Comparison of ENCODE assay signal across 11 mouse cellular contexts in the genomic region with DNA sequence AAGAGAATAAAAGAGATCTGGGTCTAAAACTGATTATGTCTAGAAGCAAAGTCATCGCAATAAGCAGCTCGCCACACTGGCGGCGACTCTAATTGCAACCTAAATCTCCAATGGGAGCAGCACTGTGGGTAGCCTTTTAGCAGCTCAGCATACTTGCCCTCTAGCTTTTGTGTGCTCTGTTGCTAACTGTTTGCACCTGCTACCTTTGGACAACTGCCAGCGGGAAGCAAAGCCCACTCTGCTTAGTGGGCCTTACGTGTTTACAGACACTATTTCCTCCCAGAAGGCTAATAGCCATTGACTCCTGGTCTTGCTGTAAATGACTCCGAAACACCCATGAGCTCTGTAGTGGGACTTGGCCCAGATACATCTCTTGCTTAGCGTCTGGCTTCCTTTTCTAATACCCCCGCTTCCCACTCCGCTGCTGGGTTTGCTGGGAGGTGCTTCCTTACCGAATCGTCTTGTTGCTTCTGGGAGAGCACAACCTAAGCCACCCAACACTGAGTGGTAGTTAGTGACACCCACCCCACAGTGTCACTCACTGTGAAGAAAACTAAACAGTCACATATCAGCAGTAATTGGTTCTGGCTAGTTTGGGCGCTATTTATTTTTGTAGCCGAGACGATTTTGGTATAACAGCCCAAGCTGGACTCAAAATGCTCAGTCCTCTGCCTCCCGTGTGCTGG. TPM values are rescaled to one million over a fixed set of nuclear protein-coding genes. Genes with fewer than 3 reads are reported as not detected.
DNase-seq lines count a peak whose midpoint lies in the region; ATAC-seq and TF ChIP-seq lines count a peak whose summit lies in the region.
"Had no signal": no experiment of that assay in that cellular context is flagged by ENCODE, and none has a peak within 500 bp of the region (broad histone marks: within the 10 kb centered on the region; RNA-seq: fewer than 3 reads in every experiment).

No protein-coding gene starts in this region.

- peak; percentile 82 to 84 for DNase-seq in cerebellum, postnatal 10 days
- no peak for DNase-seq in cerebellum, adult 9-10 months
- peak; percentile 10 for DNase-seq in lung, adult 2 months
- no peak for DNase-seq in lung, postnatal 14 days
- no peak for DNase-seq in kidney, adult 18-20 months
- DNase-seq: cerebellum, adult 11 months; kidney, postnatal 4 days had no signal

- H3K9me3 ChIP-seq in intestine, embryonic 16.5 days (ENCODE audit: control insufficient read depth, low read length), result no peaks in the 10 kb centered on the region
- no peaks in the 10 kb centered on the region for H3K9me3 ChIP-seq in neural tube, embryonic 14.5 days (ENCODE audit: control insufficient read depth, low read length)
- H3K9me3 ChIP-seq: lung, embryonic 15.5 days had no signal

- H3K4me3 ChIP-seq in lung, adult 2 months (replicated peaks; ENCODE audit: extremely low read depth, low read depth, low read length), result no peak overlapping the region
- no peak overlapping the region for H3K4me3 ChIP-seq in intestine, embryonic 16.5 days (ENCODE audit: low read length)
- no peak overlapping the region for H3K4me3 ChIP-seq in neural tube, embryonic 14.5 days (ENCODE audit: low read depth, low read length)
- H3K4me3 ChIP-seq: lung, embryonic 15.5 days had no signal

- ATAC-seq in intestine, embryonic 16.5 days, result peak; percentile 36; the same call in 1 of the 2 replicates
- peak; percentile 94 for ATAC-seq in neural tube, embryonic 14.5 days (ENCODE audit: low read depth)
- ATAC-seq in inflammation-experienced regulatory T-cells, adult 6 months, result no peak

- H3K36me3 ChIP-seq in intestine, embryonic 16.5 days (ENCODE audit: control insufficient read depth, insufficient read depth, low read length), result no peaks in the 10 kb centered on the region
- H3K36me3 ChIP-seq in neural tube, embryonic 14.5 days (ENCODE audit: control insufficient read depth, insufficient read depth, low read length), result no peaks in the 10 kb centered on the region

- H3K27ac ChIP-seq in intestine, embryonic 16.5 days (ENCODE audit: low read length), result no peak overlapping the region
- H3K27ac ChIP-seq in neural tube, embryonic 14.5 days (ENCODE audit: low read depth, low read length), result peak overlapping the region; percentile 36; the same call in 1 of the 2 replicates
- H3K27ac ChIP-seq: lung, embryonic 15.5 days had no signal

- H3K27me3 ChIP-seq in intestine, embryonic 16.5 days (replicated peaks; ENCODE audit: control insufficient read depth, insufficient read depth, low read length), result no peaks in the 10 kb centered on the region
- no peaks in the 10 kb centered on the region for H3K27me3 ChIP-seq in neural tube, embryonic 14.5 days (ENCODE audit: control insufficient read depth, insufficient read depth, low read length)
- H3K27me3 ChIP-seq: lung, embryonic 15.5 days had no signal

- WGBS in lung, adult 2 months, result 51% methylated on average over 16 of the region's 16 CpGs
- WGBS in intestine, embryonic 16.5 days, result 72% methylated on average over 16 of the region's 16 CpGs
- 29% methylated on average over 16 of the region's 16 CpGs for WGBS in neural tube, embryonic 14.5 days

- H3K9ac ChIP-seq in intestine, embryonic 16.5 days (ENCODE audit: low read depth, low read length), result no peak overlapping the region
- no peak overlapping the region for H3K9ac ChIP-seq in neural tube, embryonic 14.5 days (replicated peaks; ENCODE audit: low read depth, low read length)
- H3K9ac ChIP-seq: lung, embryonic 15.5 days had no signal

- H3K4me1 ChIP-seq in lung, adult 2 months (ENCODE audit: control insufficient read depth, insufficient read depth, low read length), result no peaks in the 10 kb centered on the region
- H3K4me1 ChIP-seq in intestine, embryonic 16.5 days (ENCODE audit: control insufficient read depth, insufficient read depth, low read length), result no peaks in the 10 kb centered on the region
- H3K4me1 ChIP-seq in neural tube, embryonic 14.5 days (ENCODE audit: control insufficient read depth, insufficient read depth, low read length), result no peaks in the 10 kb centered on the region

- no peak overlapping the region for H3K4me2 ChIP-seq in intestine, embryonic 16.5 days (ENCODE audit: low read depth, low read length)
- no peak overlapping the region for H3K4me2 ChIP-seq in neural tube, embryonic 14.5 days (ENCODE audit: low read depth, low read length)
- H3K4me2 ChIP-seq: lung, embryonic 15.5 days had no signal

- no peak for TF ChIP-seq POLR2A in lung, adult 2 months (IDR thresholded peaks at IDR 0.05; ENCODE audit: borderline replicate concordance, extremely low read depth, low read depth, low read length)

- TF ChIP-seq CTCF in lung, adult 2 months (IDR thresholded peaks at IDR 0.05; ENCODE audit: insufficient read depth, low read length), result no peak

RNA-seq across cellular contexts. Expression of a gene that starts 28.1 kb away (rescaled TPM):
- polyA plus RNA-seq in lung, adult 2 months (2012; rRNA removed), result 70.9 and 107 TPM in 2 replicates
- polyA plus RNA-seq in intestine, embryonic 16.5 days (2015; fragmentation: Nextera tagmentation; extraction: Ambion mirVana), result 71.1 and 78.1 TPM in 2 replicates
- 342 and 406 TPM in 2 replicates for polyA plus RNA-seq in neural tube, embryonic 14.5 days (2014; fragmentation: Nextera tagmentation; extraction: Ambion mirVana)
- polyA plus RNA-seq in inflammation-experienced regulatory T-cells, adult 6 months (2017; shearing (Covaris generic)), result 1 to 10 TPM in 1 of 3 experiments, under 1 TPM in 1, not detected in 1; 0.61 to 7.7 TPM

RNA-seq across cellular contexts. Expression of a gene that starts 56.9 kb away (rescaled TPM):
- 42.4 and 58.7 TPM in 2 replicates for polyA plus RNA-seq in lung, adult 2 months (2012; rRNA removed)
- 34.9 and 39.3 TPM in 2 replicates for polyA plus RNA-seq in intestine, embryonic 16.5 days (2015; fragmentation: Nextera tagmentation; extraction: Ambion mirVana)
- polyA plus RNA-seq in neural tube, embryonic 14.5 days (2014; fragmentation: Nextera tagmentation; extraction: Ambion mirVana), result 109 and 112 TPM in 2 replicates
- 10 to 100 TPM; 20.1 to 33.5 (median 22.2) TPM for polyA plus RNA-seq in inflammation-experienced regulatory T-cells, adult 6 months (2017; shearing (Covaris generic))

RNA-seq across cellular contexts. Expression of a gene that starts 57.0 kb away (rescaled TPM):
- polyA plus RNA-seq in lung, adult 2 months (2012; rRNA removed), result 6.2 and 9.4 TPM in 2 replicates
- polyA plus RNA-seq in intestine, embryonic 16.5 days (2015; fragmentation: Nextera tagmentation; extraction: Ambion mirVana), result 51.4 and 56.1 TPM in 2 replicates
- polyA plus RNA-seq in neural tube, embryonic 14.5 days (2014; fragmentation: Nextera tagmentation; extraction: Ambion mirVana), result 36.5 and 42.1 TPM in 2 replicates
- 10 to 100 TPM; 57.9 to 59.8 (median 59.5) TPM for polyA plus RNA-seq in inflammation-experienced regulatory T-cells, adult 6 months (2017; shearing (Covaris generic))

Comparison
In these comparisons a context has a peak if more than half of its experiments do, and no peak if none do; other contexts are left out.
1. DNase-seq: peak in cerebellum, postnatal 10 days (2 of 2) and lung, adult 2 months (single experiment); none in cerebellum, adult 9-10 months (single experiment), lung, postnatal 14 days (single experiment) and kidney, adult 18-20 months (single experiment).